Mouse (Mus musculus) heart, adult 8-10 months (tissue): ENCODE results near the gene Ildr1. TPM values are rescaled to one million over a fixed set of nuclear protein-coding genes. Genes with fewer than 3 reads are reported as not detected.
A peak's percentile ranks its signal among the peaks of the same experiment; 100 is the strongest.

Experiments
- DNase-seq: peaks from one replicate; pipeline ENCODE4 v3.0.0; 2022; ENCODE audit warnings: low spot score
- total RNA-seq, 4 experiments: library from RNA; stranded (reverse); gene quantifications; 2 replicates each; pipeline ENCODE4 v1.2.4; 2022

Ildr1 gene
- not detected for total RNA-seq

- no peak for DNase-seq
Measured at GRCm38 (mm10) chr16:36693818-36694413, at the start of gene Ildr1. Ildr1 (plus strand) TSS chr16:36693978.

- DNase-seq: no peak
Measured at GRCm38 (mm10) chr16:36645124-36645523, 48.7 kb upstream of the Ildr1 start.

- DNase-seq: no peak
Measured at GRCm38 (mm10) chr16:36649304-36649703, 44.5 kb upstream of the Ildr1 start.

GRCm38 (mm10) chr16:36650511-36650910, 43.3 kb upstream of the Ildr1 start:
- no peak for DNase-seq

- DNase-seq: no peak
Measured at GRCm38 (mm10) chr16:36651174-36651766, 42.5 kb upstream of the Ildr1 start.

GRCm38 (mm10) chr16:36655199-36655598, 38.6 kb upstream of the Ildr1 start:
- no peak for DNase-seq

GRCm38 (mm10) chr16:36655910-36656309, 37.9 kb upstream of the Ildr1 start:
- DNase-seq: no peak

GRCm38 (mm10) chr16:36661330-36661729, 32.4 kb upstream of the Ildr1 start:
- DNase-seq: no peak

- no peak for DNase-seq
Measured at GRCm38 (mm10) chr16:36663484-36663883, 30.3 kb upstream of the Ildr1 start.

- peak; percentile 21 for DNase-seq
Measured at GRCm38 (mm10) chr16:36665782-36666181, 28.0 kb upstream of the Ildr1 start, which contains the start of gene Cd86. Cd86 (minus strand) TSS chr16:36666081.

GRCm38 (mm10) chr16:36666448-36667017, 27.2 kb upstream of the Ildr1 start:
- no peak for DNase-seq

GRCm38 (mm10) chr16:36670590-36670989, 23.2 kb upstream of the Ildr1 start:
- no peak for DNase-seq

- no peak for DNase-seq
Measured at GRCm38 (mm10) chr16:36673196-36673595, 20.6 kb upstream of the Ildr1 start.

- no peak for DNase-seq
Measured at GRCm38 (mm10) chr16:36674457-36675204, 19.1 kb upstream of the Ildr1 start.

- DNase-seq: no peak
Measured at GRCm38 (mm10) chr16:36675304-36675703, 18.5 kb upstream of the Ildr1 start.

- no peak for DNase-seq
Measured at GRCm38 (mm10) chr16:36675902-36676301, 17.9 kb upstream of the Ildr1 start.

- no peak for DNase-seq
Measured at GRCm38 (mm10) chr16:36681829-36682228, 11.9 kb upstream of the Ildr1 start.

GRCm38 (mm10) chr16:36684325-36684918, 9.4 kb upstream of the Ildr1 start:
- no peak for DNase-seq

- DNase-seq: no peak
Measured at GRCm38 (mm10) chr16:36688076-36688475, 5.7 kb upstream of the Ildr1 start.

GRCm38 (mm10) chr16:36691484-36691883, 2.3 kb upstream of the Ildr1 start:
- DNase-seq: no peak

GRCm38 (mm10) chr16:36694798-36695290, 1.1 kb downstream of the Ildr1 start:
- DNase-seq: no peak

- no peak for DNase-seq
Measured at GRCm38 (mm10) chr16:36697331-36697730, 3.6 kb downstream of the Ildr1 start.
